Mouse (Mus musculus): ENCODE measurements around the gene Tm9sf2.

DNA sequence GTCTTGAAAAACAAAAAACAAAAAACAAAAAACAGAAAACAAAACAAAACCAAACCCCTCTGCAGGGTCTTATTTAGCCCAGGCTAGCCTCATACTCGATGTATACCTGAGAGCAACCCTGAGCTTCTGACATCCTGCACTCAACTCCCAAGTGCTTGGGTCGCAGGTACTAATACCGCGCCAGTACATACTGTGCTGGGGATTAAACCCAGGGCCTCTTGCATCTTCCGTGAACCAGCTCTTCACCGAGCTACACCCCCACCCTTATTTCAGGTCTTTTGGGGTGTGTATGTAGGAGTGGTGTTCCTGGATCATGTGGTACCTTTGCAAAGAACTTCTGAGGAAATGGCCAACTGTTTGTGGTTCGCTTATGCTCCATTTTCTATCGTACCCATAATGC, 87.8 kb downstream of the Tm9sf2 start:
- TF ChIP-seq POLR2A (IDR thresholded peaks at IDR 0.05; ENCODE audit: extremely low read depth, insufficient read depth, low read length) (no peak), CTCF (IDR thresholded peaks at IDR 0.05; ENCODE audit: low read depth, low read length) (no peak)
